Mouse (Mus musculus) heart, postnatal 0 days (tissue): ENCODE data around the gene Atg4a-ps.

Source experiments
- CTCF ChIP-seq: IDR thresholded peaks from 2 replicates; pipeline ENCODE4 v1.5.1; 2016; ENCODE audit warnings: antibody characterized with exemption, control low read depth, low read depth
- EP300 ChIP-seq: IDR thresholded peaks from 2 replicates; pipeline ENCODE4 v1.6.1; 2016; ENCODE audit warnings: antibody characterized with exemption, low read depth

DNA sequence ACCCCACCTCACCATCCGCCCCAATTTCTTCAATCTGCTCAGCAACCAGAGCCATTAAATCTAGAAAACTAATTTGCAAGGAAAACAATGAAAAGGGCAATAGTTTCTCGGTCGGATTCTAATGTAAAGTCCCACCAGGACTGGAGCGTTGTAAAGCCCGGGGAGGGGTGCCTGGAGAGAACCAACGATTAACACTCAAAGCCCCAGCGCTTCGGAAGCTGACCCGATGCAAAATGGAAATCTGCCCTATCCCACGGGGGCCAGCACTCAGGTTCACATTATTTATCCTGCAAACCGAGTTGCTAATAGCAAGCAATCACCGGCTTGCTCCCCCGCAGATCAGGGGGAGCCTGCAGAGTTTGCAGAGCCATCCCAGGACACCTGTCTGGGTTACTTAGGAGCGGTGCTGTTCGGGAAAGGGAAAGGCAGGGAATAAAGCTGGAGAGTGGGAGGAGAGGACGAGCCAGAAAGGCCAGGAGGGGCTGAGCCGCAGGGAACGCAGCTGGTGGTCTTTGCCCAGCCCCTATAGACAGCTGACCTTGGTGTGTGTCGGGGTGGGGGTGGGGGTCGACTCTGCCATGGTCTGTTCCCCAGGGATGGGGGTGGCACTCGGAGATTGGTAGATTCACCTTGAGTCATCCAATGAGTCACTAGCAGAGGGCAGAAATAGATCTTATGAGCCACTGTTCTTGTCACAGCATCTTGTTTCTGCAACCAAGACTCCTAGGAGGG lies 37.5 kb upstream of the Atg4a-ps start:
- TF ChIP-seq CTCF, result no peak
- no peak for TF ChIP-seq EP300
